Mouse (Mus musculus): ENCODE measurements at regions not wholly inside any gene's neighbourhood (a gene's known extent, or its start where the extent isn't known, plus 50 kb on each side); places are given as distances from the start of the nearest gene placed in this dataset.
A peak's percentile ranks its signal among the peaks of the same experiment; 100 is the strongest.

- DNase-seq (ENCODE audit: low spot score in 2 of 2): peak in 1 of 2 experiments; percentile 17
Observed at GRCm38 (mm10) chr1:17838408-17839022, 307.2 kb downstream of the Crisp4 start.

DNA sequence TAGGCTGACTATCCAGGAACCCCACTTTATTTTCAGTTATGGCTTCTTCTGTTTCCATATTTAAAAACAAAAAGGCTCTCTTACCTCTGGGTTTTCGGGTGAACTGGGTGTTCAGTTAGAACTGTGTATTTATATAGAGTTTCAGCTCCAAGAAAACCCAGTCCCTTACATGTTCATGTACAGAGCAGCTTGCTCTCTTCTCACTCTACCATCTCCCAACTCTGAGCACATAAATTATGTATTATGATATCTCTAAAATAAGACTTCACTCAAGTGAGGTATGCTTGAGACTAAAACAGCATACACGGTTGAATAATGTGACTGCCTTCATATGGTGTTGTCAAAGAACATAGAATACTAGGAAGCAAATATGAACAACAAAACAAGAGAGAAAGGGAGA, 319.8 kb downstream of the Crisp4 start:
- DNase-seq (ENCODE audit: low spot score in 2 of 2): no peak
